Mouse (Mus musculus) splenic B cell, adult 2 months (primary cell): ENCODE measurements at regions not wholly inside any gene's neighbourhood (a gene's known extent, or its start where the extent isn't known, plus 50 kb on each side); places are given as distances from the start of the nearest gene placed in this dataset.

Source experiments
- DNase-seq: peaks from one replicate; pipeline ENCODE4 v3.0.0-alpha.2; 2011; ENCODE audit warnings: low read depth, low spot score
- H3K27me3 ChIP-seq: 2 replicates; pipeline ENCODE4 v1.6.1; 2012; ENCODE audit warnings: mild to moderate bottlenecking, low read length, moderate library complexity, mixed read lengths; ENCODE audit not compliant: control insufficient read depth, poor library complexity, insufficient read depth, severe bottlenecking
- H3K36me3 ChIP-seq: 2 replicates; pipeline ENCODE4 v1.6.1; 2012; ENCODE audit warnings: mild to moderate bottlenecking, low read length, moderate library complexity, mixed read lengths; ENCODE audit not compliant: control insufficient read depth, poor library complexity, insufficient read depth, severe bottlenecking

DNA sequence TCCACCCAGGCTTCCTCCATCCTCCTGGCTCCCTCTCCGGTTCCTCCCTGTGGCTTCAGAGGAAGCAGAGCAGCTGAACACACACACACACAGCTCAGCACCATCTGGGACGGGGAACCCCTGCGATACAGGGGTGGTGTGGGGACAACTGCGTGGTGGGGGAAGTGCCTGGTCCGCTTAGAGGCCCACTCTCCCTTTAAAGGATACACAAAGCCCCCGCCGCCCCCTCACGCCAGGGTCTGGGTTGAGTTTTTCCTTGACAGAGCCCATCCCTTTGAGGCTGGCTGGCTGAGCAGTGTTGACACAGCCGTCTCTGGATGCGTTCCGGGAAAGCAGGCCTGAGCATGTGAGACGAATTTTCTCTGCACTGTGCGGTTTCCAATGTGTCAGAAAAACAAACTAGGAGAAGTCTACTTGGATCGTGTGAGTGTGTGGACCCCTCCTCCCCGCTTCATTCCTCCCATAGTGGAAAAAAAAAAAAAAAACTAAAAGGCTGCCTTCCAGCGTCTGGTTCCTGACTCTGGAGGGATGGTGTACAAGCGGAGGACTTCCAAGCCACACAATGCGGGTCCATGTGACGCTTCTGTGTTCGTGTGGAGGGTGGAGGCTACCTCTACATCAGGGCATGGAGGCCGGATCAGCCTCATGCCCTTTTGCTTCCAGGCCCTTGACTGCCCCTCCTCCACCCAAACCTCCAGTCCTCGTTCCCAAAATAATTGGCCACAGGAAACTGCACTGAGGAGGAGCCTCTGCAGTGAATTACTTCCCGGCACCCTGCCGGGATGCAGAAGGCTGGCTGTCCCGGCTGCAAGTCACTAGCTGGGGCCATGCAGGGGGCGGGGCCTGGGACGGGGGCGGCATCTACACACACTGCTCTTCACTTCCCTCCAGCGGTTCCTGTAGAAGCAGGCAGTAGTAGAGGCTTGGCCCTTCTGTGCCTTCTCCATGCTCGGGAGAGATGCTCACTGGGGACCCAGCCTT is 120.0 kb downstream of the Rpl14 start:
- DNase-seq: no peak
- no peaks in the 10 kb centered on the region for H3K36me3 ChIP-seq
- H3K27me3 ChIP-seq: no peaks in the 10 kb centered on the region

DNA sequence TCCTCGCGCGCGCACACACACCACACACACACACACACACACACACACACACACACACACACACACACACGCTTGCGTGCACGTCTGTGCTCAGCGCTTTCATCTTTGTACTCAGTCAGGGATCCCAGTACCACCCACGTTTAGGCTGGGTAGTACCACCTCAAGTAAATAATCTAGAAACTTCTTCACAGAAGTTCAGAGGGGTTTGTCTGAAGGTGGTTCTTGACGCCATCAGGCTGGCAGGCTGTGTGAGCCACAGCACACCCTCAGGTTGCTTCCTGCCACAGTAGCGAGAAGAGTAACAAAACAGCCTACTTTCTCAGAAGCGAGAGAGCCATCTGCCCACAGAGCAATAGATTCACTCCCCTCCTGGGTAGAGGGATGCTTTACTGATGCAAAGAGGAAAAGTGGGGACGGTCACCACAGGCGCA is 120.7 kb downstream of the Rpl14 start:
- Histone ChIP-seq H3K27me3 (no peaks in the 10 kb centered on the region), H3K36me3 (no peaks in the 10 kb centered on the region)
- no peak for DNase-seq

DNA sequence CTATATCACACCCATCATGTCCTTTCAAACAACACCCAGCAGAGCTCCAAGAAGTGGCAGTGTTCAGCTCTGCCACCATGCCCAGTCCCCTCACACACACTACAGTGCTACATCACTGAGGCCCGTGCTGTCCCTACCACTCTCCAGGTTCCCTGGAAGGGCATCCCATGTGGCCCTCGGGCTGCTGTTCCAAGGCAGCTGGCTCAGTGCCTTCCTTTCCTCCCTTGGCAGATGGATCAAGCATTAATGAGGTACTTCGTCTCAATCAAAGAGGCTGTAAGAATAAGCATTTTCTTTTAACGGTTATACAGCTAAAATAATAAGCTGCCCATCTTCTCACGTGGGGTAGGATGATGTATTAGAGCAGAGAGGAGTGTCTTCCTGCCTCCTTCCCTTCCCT is 123.2 kb downstream of the Rpl14 start:
- DNase-seq: no peak
- H3K36me3 ChIP-seq: no peaks in the 10 kb centered on the region
- no peaks in the 10 kb centered on the region; the same call in 1 of the 2 replicates for H3K27me3 ChIP-seq

DNA sequence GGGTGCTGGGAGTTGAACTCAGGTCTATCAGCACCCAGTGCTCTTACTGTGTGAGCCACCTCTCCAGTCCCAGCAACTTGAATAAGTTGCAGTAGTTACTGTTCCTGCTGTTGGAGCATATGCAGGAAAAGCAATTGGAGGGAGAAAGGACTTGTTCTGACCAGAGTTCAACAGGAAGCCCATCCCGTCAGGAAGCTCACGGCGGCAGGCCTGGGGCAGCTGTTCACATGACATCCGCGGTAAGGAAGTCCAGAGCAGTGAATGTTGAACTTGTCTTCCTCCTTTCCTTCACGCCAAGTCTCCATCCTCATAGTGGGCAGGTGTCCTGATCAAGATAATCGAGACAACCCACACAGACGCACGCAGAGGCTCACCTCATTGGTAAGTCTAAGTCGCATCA is 124.7 kb downstream of the Rpl14 start:
- Histone ChIP-seq H3K36me3 (no peaks in the 10 kb centered on the region), H3K27me3 (no peaks in the 10 kb centered on the region; the same call in 1 of the 2 replicates)
- DNase-seq: no peak

DNA sequence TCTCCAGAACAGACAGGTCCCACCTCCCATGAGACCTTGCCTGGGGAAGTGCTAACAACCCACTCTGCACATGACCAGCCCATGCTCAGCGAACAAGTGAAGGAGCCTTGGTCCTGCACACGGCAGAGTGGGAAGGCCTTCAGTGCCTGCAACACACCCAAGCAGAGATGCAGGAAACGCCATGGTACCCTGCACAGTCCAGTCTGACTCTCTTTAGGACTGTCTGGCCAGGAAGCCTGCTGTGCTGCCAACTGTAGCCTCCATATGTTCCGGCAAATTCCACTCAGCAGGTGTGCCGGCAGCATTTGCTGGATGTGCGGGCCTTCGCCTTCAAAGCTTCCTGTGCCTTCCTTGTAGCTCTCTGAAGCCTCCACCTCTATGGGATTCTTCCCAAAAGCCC is 126.5 kb downstream of the Rpl14 start:
- Histone ChIP-seq H3K36me3 (no peaks in the 10 kb centered on the region), H3K27me3 (no peaks in the 10 kb centered on the region; the same call in 1 of the 2 replicates)
- DNase-seq: no peak

DNA sequence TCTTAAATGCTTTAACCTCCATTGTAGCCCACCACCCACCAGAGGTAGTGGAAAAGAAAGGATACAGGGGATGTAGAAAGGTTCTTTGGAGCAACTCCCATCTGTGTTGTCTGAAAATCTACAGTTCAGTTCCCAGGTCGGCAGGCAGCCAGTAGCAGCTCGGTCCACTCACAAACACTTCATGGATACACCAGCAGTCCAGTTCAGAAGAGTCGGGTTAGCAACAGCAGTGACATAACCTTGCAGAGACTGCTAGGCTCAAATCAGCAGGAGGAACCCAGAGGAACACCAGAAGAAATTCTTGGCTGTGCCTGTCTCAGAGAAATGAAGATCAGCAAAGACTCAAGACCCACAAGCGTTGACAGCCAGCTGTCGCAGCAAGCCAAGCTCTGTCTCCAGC is 128.5 kb downstream of the Rpl14 start:
- DNase-seq: no peak
- Histone ChIP-seq H3K36me3 (no peaks in the 10 kb centered on the region), H3K27me3 (no peaks in the 10 kb centered on the region; the same call in 1 of the 2 replicates)

DNA sequence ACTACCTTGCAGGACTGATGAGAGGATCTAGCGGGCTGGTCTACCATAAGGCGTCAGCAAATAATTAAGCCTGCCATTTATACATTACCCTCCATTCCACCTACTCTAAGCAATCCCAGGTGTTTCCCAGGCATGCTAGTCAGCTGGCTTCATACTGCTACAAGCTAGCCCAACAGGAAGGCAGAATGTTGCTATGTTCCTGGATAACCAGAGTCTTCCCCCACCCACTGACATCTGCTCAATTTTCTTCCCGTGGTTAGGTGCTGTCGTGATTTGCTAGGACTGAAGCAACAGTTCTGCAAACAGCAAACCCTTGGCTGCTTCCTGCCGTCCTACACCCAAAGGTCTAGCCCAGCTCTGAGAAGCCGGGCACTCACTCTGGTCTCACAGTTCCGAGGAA is 131.6 kb downstream of the Rpl14 start:
- H3K36me3 ChIP-seq: no peaks in the 10 kb centered on the region
- no peaks in the 10 kb centered on the region; the same call in 1 of the 2 replicates for H3K27me3 ChIP-seq
- DNase-seq: no peak

DNA sequence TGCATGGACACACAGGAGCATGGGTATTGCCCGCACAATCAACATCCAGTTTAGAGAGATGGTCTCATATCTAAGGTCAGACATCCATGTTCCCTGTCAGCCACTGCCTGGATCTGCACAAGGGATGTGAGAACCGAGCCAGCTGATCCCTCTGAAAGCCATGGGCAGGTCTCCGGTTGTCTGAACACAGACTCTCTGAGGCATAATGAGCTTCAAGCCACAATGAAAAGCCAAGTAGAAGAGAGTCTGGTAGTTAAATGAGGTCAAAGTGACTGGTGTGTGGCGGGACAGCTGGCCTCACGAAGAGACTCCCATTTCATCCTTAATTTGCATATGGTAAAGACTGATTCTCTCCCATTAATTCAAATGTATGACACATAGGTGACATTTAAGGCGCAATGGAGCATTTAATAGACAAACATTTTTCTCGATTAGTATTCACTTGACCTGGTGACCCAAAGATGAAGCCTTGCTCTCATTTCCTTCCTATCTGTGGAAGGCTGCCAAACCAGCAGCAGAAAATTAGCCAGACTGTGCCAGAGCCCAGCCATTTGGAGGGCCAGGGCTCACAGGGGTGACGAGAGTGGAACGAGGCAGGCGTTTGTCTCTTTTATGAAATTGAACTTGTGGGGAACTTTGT is 132.2 kb downstream of the Rpl14 start:
- no peaks in the 10 kb centered on the region for H3K36me3 ChIP-seq
- DNase-seq: no peak
- H3K27me3 ChIP-seq: no peaks in the 10 kb centered on the region

DNA sequence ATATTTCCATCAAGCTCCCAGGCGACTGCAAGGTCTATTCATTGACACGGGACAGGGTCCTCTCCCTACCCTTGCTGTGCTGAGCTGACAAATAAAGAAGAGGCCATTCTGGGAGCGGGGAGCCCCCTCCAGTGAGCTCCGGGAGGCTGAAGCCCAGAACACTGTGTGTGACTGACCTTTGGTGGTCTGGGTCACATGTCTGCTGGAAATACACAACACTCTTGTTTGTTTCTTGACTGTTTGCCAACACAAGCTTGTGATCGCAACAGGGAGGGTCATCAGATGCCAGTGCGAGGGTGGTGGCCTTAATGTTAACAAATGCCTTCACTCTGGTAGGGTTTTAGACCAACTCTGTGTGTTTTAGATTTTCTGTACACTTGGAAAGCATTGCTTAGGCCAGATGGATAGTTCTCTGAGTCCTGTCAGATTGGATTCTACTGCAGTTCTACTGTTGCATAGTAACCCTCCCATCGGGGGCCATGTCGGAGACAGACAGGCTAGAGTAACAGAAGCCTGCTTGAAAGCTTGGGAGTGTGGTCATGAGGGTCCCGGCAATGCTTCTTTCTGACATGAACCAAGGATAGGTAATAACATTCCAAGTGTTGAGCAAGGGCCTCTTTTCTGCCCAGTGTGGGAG is 135.4 kb downstream of the Rpl14 start:
- H3K36me3 ChIP-seq: no peaks in the 10 kb centered on the region
- no peaks in the 10 kb centered on the region for H3K27me3 ChIP-seq
- DNase-seq: no peak

DNA sequence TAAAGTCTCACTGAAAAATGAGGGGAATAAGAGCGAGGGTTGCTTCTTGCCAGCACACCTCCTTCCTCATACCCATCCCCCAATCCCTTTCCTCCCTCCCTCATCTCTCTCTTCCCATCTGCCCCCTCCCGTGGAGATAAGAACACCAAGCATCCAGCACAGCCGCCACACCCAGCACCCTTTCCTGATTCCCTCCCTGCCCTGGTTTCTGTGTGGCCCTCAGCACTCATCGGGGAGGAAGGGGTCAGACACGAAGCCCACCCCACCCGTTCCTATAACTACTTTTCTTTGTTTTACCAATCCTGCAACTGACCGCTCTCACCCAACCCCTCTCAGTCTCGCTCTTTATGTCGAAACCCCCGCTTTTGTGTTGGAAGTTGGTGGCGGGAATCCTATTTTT is 137.3 kb downstream of the Rpl14 start:
- no peaks in the 10 kb centered on the region for H3K27me3 ChIP-seq
- no peak for DNase-seq
- no peaks in the 10 kb centered on the region for H3K36me3 ChIP-seq

DNA sequence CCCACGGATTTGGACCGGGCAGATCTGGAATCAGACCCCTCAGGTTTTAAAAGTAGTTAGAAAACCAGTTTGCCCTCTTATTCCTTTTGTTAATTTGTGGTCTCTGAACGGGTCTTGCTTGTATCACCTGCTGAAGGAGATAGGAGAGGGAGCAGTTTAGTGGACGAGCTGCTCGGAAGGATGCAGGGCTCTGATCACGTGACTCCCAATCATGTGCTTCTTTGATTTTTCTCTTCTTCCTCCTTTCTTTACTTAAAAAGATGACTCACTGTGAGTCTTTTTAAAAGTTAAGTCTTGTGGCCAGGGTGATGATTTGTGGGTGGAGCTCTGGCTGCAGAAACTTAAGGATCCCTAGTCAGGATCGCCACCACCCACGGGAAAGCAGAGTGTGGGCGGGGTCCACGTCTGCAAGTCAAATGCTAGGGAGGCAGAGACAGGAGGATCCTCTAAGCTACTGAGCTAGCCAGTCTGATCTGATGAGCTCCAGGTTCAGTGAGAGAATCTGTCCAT is 138.0 kb downstream of the Rpl14 start:
- no peaks in the 10 kb centered on the region for H3K36me3 ChIP-seq
- no peaks in the 10 kb centered on the region for H3K27me3 ChIP-seq
- no peak for DNase-seq

DNA sequence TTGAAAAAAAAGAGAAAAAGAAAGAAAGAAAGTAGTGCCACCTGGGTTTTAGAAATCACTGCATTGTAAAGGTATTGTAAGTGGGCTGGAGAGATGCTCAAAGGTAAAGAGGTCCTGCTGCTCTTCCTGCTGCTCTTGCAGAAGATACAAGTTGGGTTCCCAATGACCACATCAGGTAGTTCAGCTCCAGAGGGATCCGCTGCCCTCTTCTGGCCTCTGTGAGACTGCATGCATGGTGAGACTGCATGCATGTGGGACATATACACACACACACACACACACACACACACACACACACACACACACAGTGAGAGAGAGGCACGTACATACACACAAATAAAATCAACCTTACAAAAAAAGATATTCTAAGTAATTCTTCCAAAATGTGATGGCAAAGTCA is 141.7 kb downstream of the Rpl14 start:
- no peaks in the 10 kb centered on the region for H3K36me3 ChIP-seq
- DNase-seq: no peak
- no peaks in the 10 kb centered on the region for H3K27me3 ChIP-seq

DNA sequence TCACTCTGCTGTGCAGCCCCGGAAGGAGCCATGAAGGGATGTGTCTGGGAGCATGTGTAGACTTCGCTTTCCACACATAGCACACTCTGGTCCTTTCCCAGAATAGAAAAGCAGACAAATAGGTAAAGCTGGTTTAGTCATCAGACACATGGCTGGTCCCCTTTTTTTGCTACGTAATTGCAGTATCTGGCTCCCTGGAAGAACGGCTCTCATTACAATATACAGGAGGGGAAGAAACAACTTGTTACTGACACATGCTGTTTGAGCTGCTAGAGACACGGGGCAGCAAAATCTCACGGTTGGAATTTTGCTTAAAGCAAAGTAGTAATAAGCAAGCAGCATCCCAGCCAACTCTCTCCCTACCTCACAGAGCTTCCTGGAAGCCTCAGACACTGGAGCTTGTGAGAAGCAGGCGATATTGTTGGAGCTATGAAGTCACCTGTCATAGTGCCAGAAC is 144.4 kb downstream of the Rpl14 start:
- DNase-seq: no peak
- H3K27me3 ChIP-seq: no peaks in the 10 kb centered on the region
- no peaks in the 10 kb centered on the region for H3K36me3 ChIP-seq

DNA sequence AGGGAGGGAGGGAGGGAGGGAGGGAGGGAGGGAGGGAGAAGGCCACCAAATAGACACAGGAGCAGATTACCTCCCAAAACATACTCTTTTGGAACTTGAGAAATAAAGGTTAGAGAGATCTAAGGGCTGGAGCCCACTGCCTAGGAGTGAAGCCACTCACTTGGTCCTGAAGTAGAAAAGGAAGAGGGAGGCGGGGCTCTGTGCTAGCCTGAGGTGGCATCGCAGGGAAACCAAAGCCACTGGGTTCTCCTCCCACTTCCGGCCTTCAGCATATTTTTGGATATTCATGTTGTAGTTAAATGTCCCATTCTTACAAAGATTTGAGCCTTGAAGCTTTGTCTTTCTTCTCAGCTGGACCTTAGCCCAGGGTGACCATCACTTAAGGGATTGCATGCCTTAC is 147.6 kb downstream of the Rpl14 start:
- no peaks in the 10 kb centered on the region for H3K27me3 ChIP-seq
- no peaks in the 10 kb centered on the region for H3K36me3 ChIP-seq
- DNase-seq: no peak
